Mouse (Mus musculus) ovary, postnatal 10 days (tissue): ENCODE results near the gene Alg5.

Experiments
- DNase-seq: peaks from one replicate; pipeline ENCODE4 v3.0.0; 2022; ENCODE audit warnings: low spot score

Gene Alg5

DNA sequence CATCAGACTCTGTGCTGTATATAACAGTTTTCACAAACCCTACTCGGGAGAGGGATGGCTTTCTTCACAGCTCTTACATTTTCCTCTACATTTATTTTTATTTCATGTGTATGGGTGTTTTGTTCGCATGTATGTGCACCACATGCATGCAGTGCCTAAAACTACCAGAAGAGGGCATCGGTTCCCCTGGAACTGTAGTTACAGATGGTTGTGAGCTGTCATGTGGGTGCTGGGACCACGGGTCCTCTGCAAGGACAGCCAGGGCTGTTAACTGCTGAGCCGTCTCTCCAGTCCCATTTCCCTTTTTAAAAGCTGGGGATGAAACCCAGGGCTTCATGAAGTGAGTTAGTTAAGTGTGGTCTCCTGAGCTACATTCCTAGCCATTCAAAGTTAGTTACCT, 60.0 kb downstream of the Alg5 start:
- no peak for DNase-seq

DNA sequence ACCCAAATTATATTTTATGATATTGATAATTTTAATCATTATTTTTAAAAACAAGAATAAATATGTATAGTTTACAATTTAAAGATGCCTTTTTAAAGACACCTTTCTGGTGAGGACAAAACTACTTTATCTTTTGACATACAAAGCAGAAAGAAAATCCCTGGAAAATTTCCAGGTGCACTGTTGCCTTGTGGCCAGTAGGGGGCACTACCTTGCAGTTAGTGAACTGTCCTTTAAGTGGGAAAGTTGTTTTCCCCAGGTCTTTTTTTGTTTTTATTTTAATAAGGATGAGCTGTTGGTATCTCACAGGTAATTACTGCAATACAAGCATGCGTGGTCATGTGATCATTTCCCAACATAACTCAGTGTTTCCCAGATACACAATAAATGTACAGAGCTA, 60.5 kb downstream of the Alg5 start:
- DNase-seq, result no peak

DNA sequence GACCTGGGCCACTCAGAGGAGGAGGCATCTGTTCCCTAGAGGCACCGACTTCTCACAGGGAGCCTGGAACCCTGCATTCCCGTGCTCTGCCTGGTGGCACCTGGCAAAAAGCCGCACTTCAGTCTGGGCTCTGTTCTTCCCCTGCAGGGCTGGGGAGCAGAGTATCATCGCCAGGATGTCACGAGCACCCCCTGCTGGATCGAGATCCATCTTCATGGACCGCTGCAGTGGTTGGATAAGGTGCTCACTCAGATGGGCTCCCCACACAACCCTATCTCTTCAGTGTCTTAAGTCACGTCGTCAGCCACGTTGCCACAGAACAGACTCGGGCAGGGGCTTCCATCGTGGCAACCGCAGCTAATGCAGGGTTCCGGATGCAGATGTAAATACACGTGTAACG, 61.9 kb downstream of the Alg5 start:
- no peak for DNase-seq
